Mouse (Mus musculus) layer of hippocampus, adult 18-20 months (tissue): ENCODE results near the gene 4922502D21Rik. TPM values are rescaled to one million over a fixed set of nuclear protein-coding genes. Genes with fewer than 3 reads are reported as not detected.

Experiments
- DNase-seq, 2 experiments: peaks; one replicate each; pipeline ENCODE4 v3.0.0; 2022; ENCODE audit warnings: low spot score in 2 of 2
- total RNA-seq, 2 experiments: library from RNA; stranded (reverse); gene quantifications; 2 replicates each; pipeline ENCODE4 v1.2.3; 2021

Gene 4922502D21Rik
- total RNA-seq, 2 experiments from 2014 or later = not detected

- no peak for DNase-seq
Observed at GRCm38 (mm10) chr6:129314655-129315168, 16.9 kb downstream of the 4922502D21Rik start.

- no peak for DNase-seq
Observed at GRCm38 (mm10) chr6:129312499-129312898, 19.1 kb downstream of the 4922502D21Rik start.

DNA sequence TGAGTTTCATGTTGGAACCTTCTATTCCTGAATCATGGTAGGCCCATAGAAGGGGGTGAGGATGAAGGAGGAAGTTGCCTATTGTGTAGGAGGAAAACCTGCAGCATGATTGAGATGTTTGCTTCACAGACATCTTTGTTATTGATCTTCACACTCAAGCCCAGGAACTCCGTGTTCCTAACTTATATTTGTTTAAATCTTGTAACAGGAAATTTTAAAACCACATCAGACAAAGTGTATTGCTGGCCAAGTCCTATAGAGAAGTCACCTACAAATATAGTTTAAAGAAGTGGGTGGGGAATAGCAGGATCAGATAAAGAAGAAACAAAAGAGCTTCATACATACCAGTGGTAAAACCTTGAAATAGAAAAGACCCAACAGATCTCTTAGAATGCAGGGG, 27.4 kb downstream of the 4922502D21Rik start:
- DNase-seq = no peak

- DNase-seq = no peak
Observed at GRCm38 (mm10) chr6:129288708-129289107, 42.9 kb downstream of the 4922502D21Rik start.

- DNase-seq = no peak
Observed at GRCm38 (mm10) chr6:129284384-129285104, 47.1 kb downstream of the 4922502D21Rik start.

DNA sequence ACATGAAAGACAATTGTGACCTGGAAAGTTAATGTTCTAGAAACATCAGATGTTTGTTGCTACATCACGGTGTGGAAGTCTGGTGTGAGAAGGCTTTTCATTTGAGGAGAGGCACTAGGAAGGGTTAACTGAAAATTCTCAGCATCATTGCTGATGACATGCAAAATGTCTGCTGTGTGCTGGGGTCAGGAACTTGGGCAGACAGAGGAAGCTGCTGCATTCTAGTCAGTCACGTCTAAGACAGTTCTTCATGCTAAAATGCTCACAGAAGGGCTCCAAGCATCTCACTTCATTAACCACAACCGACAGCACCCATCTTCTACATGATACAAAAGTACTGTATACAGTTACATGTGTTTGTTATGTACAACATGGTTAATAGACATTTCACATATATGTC, 48.3 kb downstream of the 4922502D21Rik start:
- DNase-seq = no peak

DNA sequence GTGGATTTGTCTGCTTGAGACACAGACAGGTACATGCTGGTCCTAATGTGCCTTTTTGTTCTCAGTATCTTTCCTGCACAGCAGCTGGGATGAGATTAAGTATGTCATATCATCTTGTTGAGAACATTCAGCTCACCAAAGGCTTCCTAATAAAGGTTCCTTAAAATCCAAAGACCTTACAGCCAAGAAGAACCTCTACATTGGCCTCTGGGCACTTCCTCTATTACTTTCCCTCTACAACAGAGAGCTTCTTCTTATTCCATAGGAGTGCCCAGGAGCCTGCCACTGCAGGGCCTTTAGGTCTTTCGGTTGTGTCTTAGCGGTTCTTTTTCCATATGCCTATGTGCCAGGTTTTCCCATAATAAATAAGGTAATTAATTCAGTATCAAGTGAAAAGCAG, 55.1 kb downstream of the 4922502D21Rik start:
- no peak for DNase-seq

GRCm38 (mm10) chr6:129275624-129276203, 55.9 kb downstream of the 4922502D21Rik start:
- DNase-seq = no peak

DNA sequence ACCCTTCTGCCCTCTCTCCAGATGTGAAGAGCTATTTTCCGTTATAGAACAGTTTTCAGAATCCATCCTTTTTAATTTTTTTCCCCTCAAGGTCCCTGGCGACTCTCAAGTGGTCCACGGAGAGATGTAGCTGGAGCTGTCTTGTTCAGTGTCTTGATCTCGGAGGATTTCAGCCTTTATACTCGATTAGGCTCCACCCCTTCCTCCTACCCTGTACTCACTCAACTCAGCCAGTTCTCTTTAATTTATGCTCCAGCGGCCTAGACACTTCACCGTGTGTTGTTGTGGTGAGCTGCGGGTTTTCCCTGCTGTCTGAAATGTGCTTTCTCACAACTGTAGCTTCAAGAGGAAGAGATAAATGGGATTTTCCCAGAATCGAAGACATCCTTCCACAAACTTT, 56.4 kb downstream of the 4922502D21Rik start, which contains the start of gene Cd69:
Gene Cd69, minus strand, starts transcription at position 217 of the 400 bp plus-strand sequence.
- DNase-seq = no peak

DNA sequence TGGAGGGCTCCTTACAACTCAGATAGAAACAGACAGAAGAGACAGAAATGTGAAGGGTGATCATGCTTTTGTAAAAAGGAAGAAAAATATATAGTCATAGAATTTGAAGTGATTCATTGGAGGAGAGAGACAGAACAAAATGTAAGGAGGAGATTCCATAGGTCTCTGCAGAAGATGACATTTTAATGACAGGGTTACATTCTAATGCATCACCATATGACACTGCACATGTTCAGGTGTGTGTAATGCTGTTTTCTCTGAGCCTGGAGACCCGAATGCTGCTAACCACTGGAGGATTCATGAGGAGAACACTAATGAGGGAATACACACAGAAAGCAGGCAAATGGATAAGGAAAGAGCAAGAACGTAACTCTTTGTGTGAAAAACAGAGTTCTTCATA, 57.1 kb downstream of the 4922502D21Rik start:
- DNase-seq = no peak

DNA sequence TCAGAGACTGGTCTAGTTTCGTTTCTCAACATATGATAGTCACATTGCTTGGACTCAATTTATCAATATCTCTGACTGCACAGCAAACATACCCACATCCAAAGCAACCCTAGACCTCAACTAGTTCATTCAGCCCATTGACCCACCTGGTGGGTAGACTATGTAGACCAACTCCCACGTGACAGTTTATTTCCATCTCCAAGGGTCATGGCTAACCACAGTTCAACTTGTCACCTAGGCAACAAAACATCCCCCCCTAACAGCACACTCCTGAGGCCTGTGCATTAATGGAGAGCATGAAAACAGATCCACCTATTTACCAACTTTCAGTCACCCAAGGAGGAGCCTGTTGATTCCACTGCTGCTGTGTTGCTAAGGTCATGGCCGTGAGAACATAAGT, 57.9 kb downstream of the 4922502D21Rik start:
- no peak for DNase-seq

Other genes with a start within 250 kb of the 4922502D21Rik start
- gene Clec2e, start 230.9 kb downstream of the 4922502D21Rik start, total RNA-seq = not detected
- gene Clec2d, start 151.2 kb downstream of the 4922502D21Rik start, total RNA-seq = 1 to 10 TPM; 3.9 to 6.0 TPM
- gene Cd69, start 56.4 kb downstream of the 4922502D21Rik start, total RNA-seq = not detected
- gene Clec12a, start 10.9 kb upstream of the 4922502D21Rik start, total RNA-seq = not detected
- gene Clec12b, start 54.1 kb upstream of the 4922502D21Rik start, total RNA-seq = not detected
- not detected for gene Clec1b, start 65.5 kb upstream of the 4922502D21Rik start, total RNA-seq
- gene Clec9a, start 77.1 kb upstream of the 4922502D21Rik start, total RNA-seq = not detected
- gene Clec1a, start 120.2 kb upstream of the 4922502D21Rik start, total RNA-seq = 1 to 10 TPM; 4.2 TPM
- not detected for gene Olr1, start 175.4 kb upstream of the 4922502D21Rik start, total RNA-seq
- not detected for gene Tmem52b, start 180.8 kb upstream of the 4922502D21Rik start, total RNA-seq
- 100 to 1,000 TPM; 745 to 780 TPM for gene Gabarapl1, start 201.4 kb upstream of the 4922502D21Rik start, total RNA-seq
- gene Klre1, start 246.1 kb upstream of the 4922502D21Rik start, total RNA-seq = not detected